Mouse (Mus musculus): ENCODE results near the gene Mrpl53.

GRCm38 (mm10) chr6:83066441-83066840 is 42.4 kb upstream of the Mrpl53 start:
- TF ChIP-seq CTCF (conservative IDR thresholded peaks at IDR 0.05; ENCODE audit: low read length) (no peak), NANOG (IDR thresholded peaks at IDR 0.05; ENCODE audit: borderline replicate concordance, low read length) (no peak), POU5F1 (IDR thresholded peaks at IDR 0.05; ENCODE audit: borderline replicate concordance, low read length) (no peak)
